Mouse (Mus musculus) heart, postnatal 4 days (tissue): Measurements from ENCODE around the gene Rxfp1. TPM values are rescaled to one million over a fixed set of nuclear protein-coding genes. Genes with fewer than 3 reads are reported as not detected.
A peak's percentile ranks its signal among the peaks of the same experiment; 100 is the strongest.
"Not testable (repeated sequence)": the region's sequence is repeated elsewhere in the genome, so short reads cannot be mapped to it uniquely, and the experiment has no call there.

ENCODE experiments used
- DNase-seq: peaks from one replicate; pipeline ENCODE4 v3.0.0; 2021
- total RNA-seq, 2 experiments: library from RNA; stranded (reverse); gene quantifications; 2 replicates each; pipeline ENCODE4 v1.2.3; 2021

The Rxfp1 gene
- 10 to 100 TPM in 1 of 2 experiments, 1 to 10 TPM in 1; 9.3 to 13.3 TPM for total RNA-seq

DNA sequence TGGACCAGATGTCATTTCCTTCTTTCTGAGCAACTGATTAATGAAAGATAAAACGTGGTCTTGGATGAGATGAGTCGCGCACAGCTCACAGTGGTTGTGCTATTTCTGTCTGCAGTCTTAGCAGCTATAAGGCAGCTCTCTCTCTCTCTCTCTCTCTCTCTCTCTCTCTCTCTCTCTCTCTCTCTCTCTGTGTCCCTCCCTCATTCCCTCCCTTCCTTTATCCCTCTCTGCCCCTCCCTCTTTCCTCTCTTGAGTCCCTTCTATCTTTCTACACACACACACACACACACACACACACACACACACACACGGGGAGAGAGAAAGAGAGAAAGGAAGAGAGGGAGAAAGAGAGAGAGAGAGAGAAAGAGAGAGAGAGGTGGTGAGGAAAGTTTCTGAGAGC, at the start of gene Rxfp1:
Gene Rxfp1, minus strand, starts transcription at position 101 of the 400 bp plus-strand sequence.
- DNase-seq: no peak

DNA sequence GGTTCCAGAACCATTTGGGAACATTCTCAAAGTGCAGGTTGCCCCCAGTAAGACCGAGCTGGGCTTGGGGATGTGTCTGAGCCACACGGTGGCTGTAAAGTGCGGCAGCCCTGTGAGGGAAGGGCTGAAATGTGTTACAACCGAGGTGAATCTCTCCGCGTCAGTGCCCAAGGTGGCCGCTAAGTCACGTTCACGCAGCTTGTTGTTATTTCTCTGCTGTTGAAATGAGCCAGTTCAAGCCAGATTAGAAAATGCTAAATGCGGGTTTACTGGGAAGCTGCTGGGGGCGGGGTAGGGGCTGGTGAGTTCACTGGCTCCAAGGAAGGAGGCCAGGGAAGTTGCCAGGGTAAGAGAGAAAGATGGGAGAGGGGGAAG, 46.7 kb upstream of the Rxfp1 start:
- peak; percentile 14 for DNase-seq

DNA sequence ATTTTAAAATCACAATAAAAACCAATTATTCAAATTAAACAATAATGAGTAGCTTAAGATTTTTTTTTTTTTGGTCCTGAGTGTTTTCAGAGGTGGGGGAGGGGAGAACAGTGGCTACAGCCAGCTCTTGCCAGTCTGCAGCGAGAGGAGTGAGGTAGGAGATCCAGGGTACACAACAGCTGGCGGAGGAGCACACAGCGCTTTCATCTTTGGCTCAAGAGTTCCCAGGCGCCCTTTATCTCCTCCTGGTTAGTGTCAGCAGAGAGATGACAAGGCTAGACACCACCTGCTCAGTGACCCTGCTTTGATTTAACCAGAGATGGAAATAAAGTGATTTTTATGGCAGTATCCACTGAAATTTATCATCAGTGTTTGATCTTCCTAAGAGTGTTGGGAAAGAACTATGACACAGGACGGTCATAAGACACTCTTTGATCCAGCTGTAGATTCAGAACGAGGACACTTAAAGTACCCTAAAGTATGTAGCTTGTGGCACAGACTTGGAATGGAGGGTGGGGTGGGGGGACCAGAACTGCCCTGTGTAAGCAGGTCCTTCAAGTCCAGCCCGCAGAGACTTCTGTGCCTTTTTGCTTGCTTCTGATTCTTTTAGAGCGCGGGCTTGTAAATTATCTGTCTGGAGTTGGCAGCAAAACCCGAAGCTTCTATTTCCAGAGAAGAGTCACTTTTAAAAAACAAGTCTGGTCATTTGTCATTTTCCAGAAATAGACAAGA, 46.1 kb upstream of the Rxfp1 start:
- DNase-seq: peak; percentile 12

DNA sequence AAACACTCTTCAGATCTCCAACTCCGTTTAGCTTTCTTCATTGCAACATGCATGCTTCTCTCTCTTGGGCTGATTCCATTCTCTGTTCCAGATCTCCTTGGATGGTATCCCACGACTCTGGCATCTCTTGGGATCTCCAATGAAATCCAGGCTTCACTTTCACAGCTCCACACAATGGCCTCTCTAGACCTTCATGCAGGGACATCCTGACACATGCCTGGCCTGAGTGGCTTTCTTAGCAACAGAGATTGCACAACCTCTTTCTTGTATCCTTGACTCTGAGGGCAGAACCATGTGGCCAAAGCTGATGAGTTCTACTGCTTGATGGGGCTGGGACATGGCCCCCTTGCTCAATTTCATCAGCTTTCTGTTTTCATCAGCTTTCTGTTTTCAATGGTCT, 35.0 kb upstream of the Rxfp1 start:
- no peak for DNase-seq

DNA sequence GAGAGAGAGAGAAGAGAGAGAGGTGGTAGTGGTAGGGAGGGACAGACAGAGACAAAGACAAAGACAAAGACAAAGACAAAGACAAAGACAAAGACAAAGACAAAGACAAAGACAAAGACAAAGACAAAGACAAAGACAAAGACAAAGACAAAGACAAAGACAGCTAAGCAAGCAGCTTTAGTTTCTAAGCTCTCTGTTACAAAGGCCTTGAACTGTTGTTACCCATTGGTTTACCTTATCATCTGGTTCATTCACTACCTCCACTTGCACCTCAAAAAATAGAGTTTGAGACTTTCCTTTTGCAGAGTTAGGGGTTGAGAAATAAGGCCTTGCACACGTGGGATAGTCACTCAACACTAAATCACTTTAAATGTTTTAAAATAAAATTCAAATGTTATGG, 16.1 kb upstream of the Rxfp1 start:
- no peak for DNase-seq

- no peak for DNase-seq
Observed at GRCm38 (mm10) chr3:79746585-79746984, 8.9 kb upstream of the Rxfp1 start.

- DNase-seq: no peak
Observed at GRCm38 (mm10) chr3:79745101-79745500, 7.4 kb upstream of the Rxfp1 start.

- DNase-seq: peak; percentile 50
Observed at GRCm38 (mm10) chr3:79744415-79744814, 6.7 kb upstream of the Rxfp1 start.

GRCm38 (mm10) chr3:79740351-79740750, 2.7 kb upstream of the Rxfp1 start:
- no peak for DNase-seq

DNA sequence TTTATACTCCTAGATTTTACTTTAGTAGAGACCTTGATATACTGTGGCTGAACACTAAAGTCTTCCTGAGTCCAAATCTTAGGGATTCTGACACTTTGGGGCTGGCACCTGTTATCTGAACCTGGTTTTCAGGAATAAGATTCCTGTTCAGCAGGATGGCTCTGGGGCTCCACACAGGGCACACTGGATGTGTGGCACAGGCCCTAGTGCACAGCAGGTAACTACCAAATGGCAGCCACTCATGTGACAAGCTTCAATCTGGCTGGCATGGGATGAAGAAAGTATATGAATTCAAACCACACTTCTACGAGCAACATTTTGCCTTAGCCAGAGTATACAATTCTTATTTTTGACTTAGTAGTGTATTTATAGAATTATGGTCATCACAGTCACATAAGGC, 771 bp upstream of the Rxfp1 start:
- DNase-seq: no peak

DNA sequence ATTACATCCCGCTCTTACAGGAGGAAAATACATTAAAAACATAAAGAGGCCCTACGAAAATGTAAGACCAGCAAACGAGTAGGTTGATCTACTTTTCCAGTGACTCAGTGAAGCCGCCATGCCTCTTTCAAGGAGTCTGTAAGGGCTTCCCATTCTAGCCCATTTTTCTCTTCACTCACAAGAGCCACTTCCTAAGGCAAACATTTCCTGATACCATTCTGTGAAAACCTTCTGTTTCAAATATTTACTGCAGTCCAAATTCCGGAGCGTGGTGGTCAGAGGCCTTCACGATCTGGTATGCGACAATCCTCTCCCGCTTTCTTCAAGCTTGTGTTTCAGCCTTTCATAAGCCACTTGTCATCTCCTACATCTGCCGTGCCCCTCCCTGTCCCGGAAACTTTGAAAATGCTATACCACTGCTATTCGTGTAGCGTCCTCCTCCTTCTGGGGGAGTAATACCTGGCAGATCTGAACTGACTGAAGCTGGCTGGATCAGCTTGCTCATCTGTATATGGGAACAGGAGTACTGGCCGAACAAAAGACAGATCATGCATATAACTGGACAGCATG, 11.1 kb downstream of the Rxfp1 start:
- no peak for DNase-seq

GRCm38 (mm10) chr3:79720756-79721484, 16.8 kb downstream of the Rxfp1 start:
- no peak for DNase-seq

DNA sequence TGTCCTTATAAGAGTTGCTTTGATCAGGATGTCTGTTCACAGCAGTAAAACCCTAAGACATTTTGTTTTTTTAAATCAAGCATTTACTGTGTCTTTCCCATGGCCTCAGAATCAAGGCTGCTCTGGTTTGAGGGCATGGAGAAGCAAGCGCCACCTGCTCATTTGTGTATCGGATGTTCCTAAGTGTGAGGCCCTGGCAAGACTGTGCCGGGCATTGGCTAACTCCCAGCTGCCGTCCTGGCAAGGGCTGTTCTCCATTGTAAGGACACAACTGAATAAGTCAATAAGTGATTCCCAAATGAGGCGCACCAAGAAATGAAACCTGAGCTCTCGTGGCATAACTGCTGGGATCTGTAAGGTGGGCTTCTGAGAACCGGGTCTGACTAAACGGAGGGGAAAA, 31.2 kb downstream of the Rxfp1 start:
- no peak for DNase-seq

- DNase-seq: no peak
Observed at GRCm38 (mm10) chr3:79703135-79703534, 34.5 kb downstream of the Rxfp1 start.

DNA sequence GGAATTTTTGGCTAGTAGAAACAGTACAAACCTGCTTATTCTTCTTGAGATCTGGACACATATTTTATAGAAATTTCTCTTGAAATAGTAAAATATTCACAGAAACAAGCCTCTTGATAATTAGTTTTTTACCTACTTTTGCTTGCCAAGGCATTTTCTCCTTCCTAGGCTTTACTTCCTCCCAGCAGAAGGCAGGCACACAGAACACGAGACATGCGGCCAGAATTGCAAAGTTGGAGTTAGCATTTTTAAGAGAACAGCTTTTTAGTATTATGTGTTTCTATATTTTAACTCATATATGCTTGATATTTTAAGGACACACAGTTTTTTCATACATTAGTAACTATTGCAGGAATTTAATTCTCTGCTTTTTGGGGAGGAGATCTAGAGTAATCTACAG, 45.7 kb downstream of the Rxfp1 start:
- DNase-seq: no peak

GRCm38 (mm10) chr3:79690111-79690651, 47.5 kb downstream of the Rxfp1 start:
- peak; percentile 67 for DNase-seq

- not testable (repeated sequence) for DNase-seq
Observed at GRCm38 (mm10) chr3:79688101-79688500, 49.6 kb downstream of the Rxfp1 start.

DNA sequence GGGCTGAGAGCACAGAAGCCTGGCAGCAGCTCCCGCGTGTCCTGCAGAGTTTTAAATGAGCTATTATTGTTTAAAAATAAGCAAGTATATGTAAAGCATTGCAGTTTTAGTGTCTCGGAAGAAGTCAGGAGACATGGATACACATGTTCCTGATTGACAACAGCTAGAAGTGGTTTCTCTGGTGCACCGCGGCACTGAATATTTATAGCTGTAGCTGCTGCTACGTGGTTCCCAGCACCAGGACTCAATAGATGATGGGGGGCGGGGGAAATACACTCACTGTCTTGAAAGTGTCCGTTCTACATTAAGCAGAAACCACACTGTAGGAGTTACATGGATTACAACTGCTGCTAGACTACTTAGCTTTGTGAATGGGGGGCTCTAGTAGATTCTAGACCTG, 54.2 kb downstream of the Rxfp1 start:
- DNase-seq: no peak

- peak; percentile 61 for DNase-seq
Observed at GRCm38 (mm10) chr3:79682351-79683132, 55.1 kb downstream of the Rxfp1 start.

GRCm38 (mm10) chr3:79676411-79676810, 61.3 kb downstream of the Rxfp1 start:
- no peak for DNase-seq

DNA sequence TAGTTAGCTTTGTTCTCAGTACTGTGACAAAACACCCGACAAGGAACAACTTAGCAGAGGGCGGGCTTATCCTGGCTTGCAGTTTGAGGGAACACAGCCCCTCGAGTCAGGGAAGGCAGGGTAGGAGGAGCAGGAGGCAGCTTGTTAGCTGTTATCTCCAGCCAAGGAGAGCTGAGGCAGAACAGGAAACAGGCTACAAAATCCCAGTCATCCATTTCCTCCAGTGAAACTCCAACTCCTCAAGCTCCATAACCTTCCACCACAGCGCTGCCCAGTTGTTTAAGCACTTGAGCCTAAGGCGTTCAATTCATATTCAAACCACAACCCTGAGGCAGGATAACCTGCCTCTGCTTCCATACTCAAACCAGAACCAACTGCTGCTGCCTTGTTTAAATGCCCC, 63.0 kb downstream of the Rxfp1 start:
- no peak for DNase-seq

DNA sequence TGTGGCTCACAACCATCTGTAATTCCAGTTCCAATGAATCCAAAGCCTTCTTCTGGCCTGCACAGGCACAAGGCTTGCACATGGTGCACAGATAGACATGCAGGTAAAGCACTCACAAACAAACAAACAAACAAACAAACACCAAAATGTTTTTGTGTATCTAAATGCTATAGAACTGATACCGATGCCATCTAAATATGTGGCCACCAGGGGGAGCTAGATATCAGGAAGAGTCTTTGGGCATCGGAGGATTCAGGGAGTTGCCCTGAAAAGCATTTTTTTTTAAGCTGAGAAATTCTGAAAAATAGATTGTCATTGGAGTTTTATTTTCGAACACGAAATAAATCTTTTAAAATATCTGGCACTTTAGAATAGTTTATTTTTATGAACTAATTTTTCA, 64.6 kb downstream of the Rxfp1 start:
- peak; percentile 76 for DNase-seq

DNA sequence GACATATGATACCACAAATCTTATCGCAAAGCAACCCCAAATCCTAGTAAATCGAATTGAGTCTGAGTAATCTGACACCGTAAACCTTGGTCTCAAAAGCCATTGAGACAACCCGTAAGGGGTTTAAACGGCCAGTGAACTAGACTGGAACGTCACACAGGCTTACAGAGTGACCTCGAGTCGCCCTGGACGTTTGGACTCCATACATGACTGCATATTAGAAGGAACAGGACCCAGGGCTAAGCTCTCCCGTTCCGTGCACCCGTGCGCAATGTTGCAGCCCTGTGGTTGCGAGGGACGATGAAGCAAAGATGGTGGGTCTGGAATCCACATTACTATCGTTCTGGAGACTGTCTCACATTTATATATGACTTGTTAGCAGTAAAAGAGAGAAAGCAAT, 65.5 kb downstream of the Rxfp1 start:
- DNase-seq: no peak
